Mouse (Mus musculus): ENCODE results near the gene Olfr750.

DNA sequence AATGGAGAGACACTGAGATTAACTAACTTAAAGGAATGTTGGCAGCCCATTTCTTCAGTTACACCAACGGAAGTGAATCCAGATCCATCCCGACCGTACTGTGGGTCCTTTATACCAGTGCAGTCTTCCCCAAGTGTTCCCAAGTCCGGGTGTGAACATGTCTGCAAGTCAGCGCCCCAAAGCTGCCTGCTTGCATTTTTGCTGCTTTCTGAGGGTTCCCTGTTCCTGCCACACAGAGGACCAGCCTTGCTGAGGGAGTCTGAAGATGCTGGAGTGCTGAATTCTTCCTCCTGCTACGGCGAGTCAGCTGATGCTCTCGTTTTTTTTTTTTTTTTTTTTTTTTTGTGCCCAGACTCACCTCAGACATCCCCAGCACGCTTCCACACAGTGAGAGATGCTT is 20.7 kb upstream of the Olfr750 start:
- no peak for TF ChIP-seq POLR2A (IDR thresholded peaks at IDR 0.05; ENCODE audit: low read depth, low read length)
- TF ChIP-seq CTCF (IDR thresholded peaks at IDR 0.05; ENCODE audit: extremely low read depth, insufficient read length, insufficient replicate concordance, low read depth, low read length) = no peak

Data from small intestine, adult 2 months (tissue).